9 mouse cellular contexts compared by ENCODE assay signal in the genomic region with DNA sequence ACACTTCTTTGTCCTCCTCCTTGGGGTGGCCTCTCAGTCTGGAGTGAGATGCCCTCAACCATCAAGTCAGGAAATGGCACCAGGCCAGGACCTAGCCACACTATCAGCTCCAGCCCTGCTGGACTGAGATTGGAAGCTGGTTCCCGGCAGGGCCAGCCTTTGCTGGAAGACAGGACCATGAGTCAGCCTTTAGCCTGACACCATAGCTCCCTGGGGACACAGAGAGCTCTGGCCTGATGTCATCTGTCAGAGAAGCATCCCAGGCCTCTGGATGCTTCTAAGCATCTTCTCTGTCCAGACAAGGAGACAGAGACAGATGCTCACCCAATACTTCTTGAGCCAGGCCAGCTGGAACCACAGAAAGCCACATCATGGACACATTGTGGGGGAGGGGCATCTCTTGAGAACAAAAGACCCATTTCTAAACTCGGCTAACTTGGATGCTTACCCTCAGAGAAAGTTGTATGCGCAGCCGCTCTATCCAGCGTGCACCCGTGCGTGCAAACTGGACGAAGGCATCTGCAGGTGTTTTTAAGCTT. TPM values are rescaled to one million over a fixed set of nuclear protein-coding genes. Genes with fewer than 3 reads are reported as not detected.
DNase-seq lines count a peak whose midpoint lies in the region; ATAC-seq and TF ChIP-seq lines count a peak whose summit lies in the region.
"Had no signal": no experiment of that assay in that cellular context is flagged by ENCODE, and none has a peak within 500 bp of the region (broad histone marks: within the 10 kb centered on the region; RNA-seq: fewer than 3 reads in every experiment).

No protein-coding gene starts in this region.

- H3K27ac ChIP-seq in MEL (ENCODE audit: control insufficient read depth, low read depth, low read length) = no peak overlapping the region
- peak overlapping the region; percentile 39; the same call in 1 of the 2 replicates for H3K27ac ChIP-seq in heart, embryonic 10.5 days
- H3K27ac ChIP-seq in midbrain, embryonic 12.5 days (replicated peaks) = peak overlapping the region; percentile 97

- WGBS in heart, embryonic 10.5 days = 68% methylated on average over 8 of the region's 8 CpGs
- WGBS in midbrain, embryonic 12.5 days = 31% methylated on average over 8 of the region's 8 CpGs

- peak in 1 of 2 experiments; percentile 30; a peak in 2 of 4 replicates for TF ChIP-seq EP300 in MEL (IDR thresholded peaks at IDR 0.05; ENCODE audit: low read depth in 1 of 2, low read length in 2 of 2)

- no peak for TF ChIP-seq POLR2A in MEL (IDR thresholded peaks at IDR 0.05; ENCODE audit: control insufficient read depth in 1 of 2, insufficient read depth in 1 of 2, low read depth in 1 of 2, low read length in 2 of 2, poor library complexity in 1 of 2)

- H3K9ac ChIP-seq in MEL (ENCODE audit: control insufficient read depth, low read depth, low read length, poor library complexity, severe bottlenecking) = no peak overlapping the region
- H3K9ac ChIP-seq in midbrain, embryonic 12.5 days (replicated peaks) = peak overlapping the region; percentile 96

- TF ChIP-seq CTCF in MEL (IDR thresholded peaks at IDR 0.05 in 2 of 3, conservative IDR thresholded peaks at IDR 0.05 in 1 of 3; ENCODE audit: control insufficient read depth in 1 of 3, insufficient read depth in 1 of 3, low read depth in 2 of 3, low read length in 3 of 3, poor library complexity in 1 of 3, severe bottlenecking in 1 of 3) = no peak

- no peak for ATAC-seq in midbrain, embryonic 12.5 days (ENCODE audit: low FRiP score, low read depth)
- no peak for ATAC-seq in frontal cortex, adult (ENCODE audit: low TSS enrichment)

- H3K27me3 ChIP-seq in MEL (ENCODE audit: control insufficient read depth in 1 of 2, insufficient read depth in 2 of 2, low read length in 2 of 2) = no peaks in the 10 kb centered on the region
- peaks cover 70% of the 10 kb centered on the region for H3K27me3 ChIP-seq in heart, embryonic 10.5 days (ENCODE audit: insufficient read depth, poor library complexity, severe bottlenecking)
- H3K27me3 ChIP-seq in midbrain, embryonic 12.5 days = peaks cover 8% of the 10 kb centered on the region; the same call in 1 of the 2 replicates

- no peaks in the 10 kb centered on the region for H3K9me3 ChIP-seq in MEL (replicated peaks; ENCODE audit: insufficient read depth, low read length)
- no peaks in the 10 kb centered on the region for H3K9me3 ChIP-seq in heart, embryonic 10.5 days
- no peaks in the 10 kb centered on the region for H3K9me3 ChIP-seq in midbrain, embryonic 12.5 days

- H3K4me1 ChIP-seq in MEL (ENCODE audit: control insufficient read depth in 1 of 2, insufficient read depth in 2 of 2, low read length in 2 of 2) = peaks cover 2 to 53% of the 10 kb centered on the region in 2 experiments
- H3K4me1 ChIP-seq in heart, embryonic 10.5 days = peaks cover 56% of the 10 kb centered on the region
- peaks cover 45% of the 10 kb centered on the region for H3K4me1 ChIP-seq in midbrain, embryonic 12.5 days

- H3K79me2 ChIP-seq in MEL (ENCODE audit: control insufficient read depth, insufficient read depth, low read length, poor library complexity) = no peaks in the 10 kb centered on the region

- H3K36me3 ChIP-seq in MEL (ENCODE audit: control insufficient read depth in 1 of 2, insufficient read depth in 2 of 2, low read length in 2 of 2) = peaks cover 0 to 37% of the 10 kb centered on the region in 2 experiments; a peak in 2 of 4 replicates
- no peaks in the 10 kb centered on the region; the same call in 1 of the 2 replicates for H3K36me3 ChIP-seq in heart, embryonic 10.5 days
- H3K36me3 ChIP-seq in midbrain, embryonic 12.5 days = no peaks in the 10 kb centered on the region

- H3K4me2 ChIP-seq in midbrain, embryonic 12.5 days (replicated peaks) = peak overlapping the region; percentile 68

- no peak for TF ChIP-seq RAD21 in MEL (IDR thresholded peaks at IDR 0.05; ENCODE audit: low read depth, low read length)

- peak; percentile 35 for DNase-seq in layer of hippocampus, adult 9-10 months (ENCODE audit: low spot score)
- DNase-seq in layer of hippocampus, adult 8-10 months (ENCODE audit: low spot score in 2 of 2) = no peak
- peak; percentile 52 for DNase-seq in MEL (ENCODE audit: low read depth, low spot score)
- DNase-seq in cerebellum, postnatal 36 days = peak; percentile 43 to 56
- DNase-seq in heart, embryonic 10.5 days (ENCODE audit: low spot score) = peak; percentile 90
- no peak for DNase-seq in thymus, postnatal 36 days

- H3K4me3 ChIP-seq in MEL (ENCODE audit: control insufficient read depth in 1 of 2, insufficient read depth in 1 of 2, low read depth in 2 of 2, low read length in 2 of 2) = no peak overlapping the region
- no peak overlapping the region for H3K4me3 ChIP-seq in heart, embryonic 10.5 days
- peak overlapping the region; percentile 92 for H3K4me3 ChIP-seq in midbrain, embryonic 12.5 days

TF ChIP-seq in MEL, 35 proteins besides CTCF, POLR2A, EP300 and RAD21:
- TF ChIP-seq RCOR1 (IDR thresholded peaks at IDR 0.05; ENCODE audit: low read depth, low read length) (peak; percentile 61; the same call in 1 of the 2 replicates), TAL1 (IDR thresholded peaks at IDR 0.05; ENCODE audit: low read length) (peak; percentile 61), GATA1 (IDR thresholded peaks at IDR 0.05; ENCODE audit: low read depth, low read length) (peak; percentile 8; the same call in 1 of the 2 replicates), MYC (IDR thresholded peaks at IDR 0.05; ENCODE audit: low read depth, low read length) (no peak)

RNA-seq across cellular contexts. Expression of gene Tubb3, which starts 1.1 kb away (rescaled TPM):
- total RNA-seq in layer of hippocampus, adult 8-10 months (2022) = 100 to 1,000 TPM; 265 to 291 (median 279) TPM
- 0.69 TPM in 2 replicates for total RNA-seq in MEL (2012; rRNA removed)
- polyA plus RNA-seq in MEL (2012; ENCODE audit: insufficient read depth in 1 of 2, insufficient read length in 2 of 2, low read depth in 1 of 2, low replicate concordance in 2 of 2, missing spikeins in 1 of 2) = 1 to 10 TPM in 1 of 2 experiments, not detected in 1; 1.4 TPM
- polyA plus RNA-seq in heart, embryonic 10.5 days (2016; fragmentation: Nextera tagmentation; extraction: Ambion mirVana) = 10.5 and 15.8 TPM in 2 replicates
- polyA plus RNA-seq in midbrain, embryonic 12.5 days (2016; fragmentation: Nextera tagmentation; extraction: Ambion mirVana) = 1,098 and 1,155 TPM in 2 replicates

RNA-seq across cellular contexts. Expression of gene Mc1r, which starts 3.2 kb away (rescaled TPM):
- under 1 TPM in 1 of 4 experiments, not detected in 3; 0.08 TPM for total RNA-seq in layer of hippocampus, adult 8-10 months (2022)
- 0.31 and 0.36 TPM in 2 replicates for total RNA-seq in MEL (2012; rRNA removed)
- polyA plus RNA-seq in MEL (2012; ENCODE audit: insufficient read depth in 1 of 2, insufficient read length in 2 of 2, low read depth in 1 of 2, low replicate concordance in 2 of 2, missing spikeins in 1 of 2) = under 1 TPM in 1 of 2 experiments, not detected in 1; 0.45 TPM
- polyA plus RNA-seq in heart, embryonic 10.5 days (2016; fragmentation: Nextera tagmentation; extraction: Ambion mirVana) = not detected in 2 replicates
- polyA plus RNA-seq in midbrain, embryonic 12.5 days (2016; fragmentation: Nextera tagmentation; extraction: Ambion mirVana) = 0.09 and 0.24 TPM in 2 replicates
- total RNA-seq: adrenal gland, adult 18-20 months had no signal

RNA-seq across cellular contexts. Expression of gene Def8, which starts 13.2 kb away (rescaled TPM):
- 10 to 100 TPM; 48.1 to 59.4 (median 54.5) TPM for total RNA-seq in layer of hippocampus, adult 8-10 months (2022)
- 23.8 and 26.0 TPM in 2 replicates for total RNA-seq in MEL (2012; rRNA removed)
- 10 to 100 TPM in 1 of 2 experiments, not detected in 1; 34.0 TPM for polyA plus RNA-seq in MEL (2012; ENCODE audit: insufficient read depth in 1 of 2, insufficient read length in 2 of 2, low read depth in 1 of 2, low replicate concordance in 2 of 2, missing spikeins in 1 of 2)
- 36.4 and 38.6 TPM in 2 replicates for polyA plus RNA-seq in heart, embryonic 10.5 days (2016; fragmentation: Nextera tagmentation; extraction: Ambion mirVana)
- 37.3 and 44.0 TPM in 2 replicates for polyA plus RNA-seq in midbrain, embryonic 12.5 days (2016; fragmentation: Nextera tagmentation; extraction: Ambion mirVana)

RNA-seq across cellular contexts. Expression of gene Tcf25, which starts 36.6 kb away (rescaled TPM):
- total RNA-seq in layer of hippocampus, adult 8-10 months (2022) = 100 to 1,000 TPM; 466 to 571 (median 498) TPM
- 107 TPM in 2 replicates for total RNA-seq in MEL (2012; rRNA removed)
- 100 to 1,000 TPM in 1 of 2 experiments, not detected in 1; 327 TPM for polyA plus RNA-seq in MEL (2012; ENCODE audit: insufficient read depth in 1 of 2, insufficient read length in 2 of 2, low read depth in 1 of 2, low replicate concordance in 2 of 2, missing spikeins in 1 of 2)
- 153 and 172 TPM in 2 replicates for polyA plus RNA-seq in heart, embryonic 10.5 days (2016; fragmentation: Nextera tagmentation; extraction: Ambion mirVana)
- 202 and 232 TPM in 2 replicates for polyA plus RNA-seq in midbrain, embryonic 12.5 days (2016; fragmentation: Nextera tagmentation; extraction: Ambion mirVana)

Comparison
In these comparisons a context has a peak if more than half of its experiments do, and no peak if none do; other contexts are left out.
1. DNase-seq: peak in layer of hippocampus, adult 9-10 months (single experiment), MEL (single experiment), cerebellum, postnatal 36 days (2 of 2) and heart, embryonic 10.5 days (single experiment); none in layer of hippocampus, adult 8-10 months (0 of 2) and thymus, postnatal 36 days (0 of 2).
2. RNA of gene Tubb3, which starts 1.1 kb away (polyA plus RNA-seq): 1,098 to 1,155 TPM in midbrain, embryonic 12.5 days; 10.5 to 15.8 TPM in heart, embryonic 10.5 days and 1.4 TPM in MEL; every median in the first group is over 10 times any median in the second.